Mouse (Mus musculus) cerebellum, adult 18-20 months (tissue): ENCODE measurements around the gene Snd1.
"Not testable (repeated sequence)": the region's sequence is repeated elsewhere in the genome, so short reads cannot be mapped to it uniquely, and the experiment has no call there.

Experiments used
- DNase-seq, 2 experiments: peaks; one replicate each; pipeline ENCODE4 v3.0.0; 2021

The Snd1 gene

GRCm38 (mm10) chr6:28486471-28486870 lies 11.5 kb downstream of the Snd1 start:
- DNase-seq: no peak

- DNase-seq: no peak
Measured at GRCm38 (mm10) chr6:28486905-28487304, 12.0 kb downstream of the Snd1 start.

GRCm38 (mm10) chr6:28488204-28488851 lies 13.4 kb downstream of the Snd1 start:
- no peak for DNase-seq

GRCm38 (mm10) chr6:28490612-28491011 lies 15.7 kb downstream of the Snd1 start:
- DNase-seq: no peak

- DNase-seq: no peak
Measured at GRCm38 (mm10) chr6:28491198-28491597, 16.3 kb downstream of the Snd1 start.

GRCm38 (mm10) chr6:28497837-28498236 lies 22.9 kb downstream of the Snd1 start:
- no peak for DNase-seq

- DNase-seq: no peak
Measured at GRCm38 (mm10) chr6:28502576-28502975, 27.6 kb downstream of the Snd1 start.

GRCm38 (mm10) chr6:28503148-28503547 lies 28.2 kb downstream of the Snd1 start:
- no peak for DNase-seq

- no peak for DNase-seq
Measured at GRCm38 (mm10) chr6:28504611-28505010, 29.7 kb downstream of the Snd1 start.

- no peak for DNase-seq
Measured at GRCm38 (mm10) chr6:28507759-28508158, 32.8 kb downstream of the Snd1 start.

GRCm38 (mm10) chr6:28514195-28514594 lies 39.3 kb downstream of the Snd1 start:
- no peak for DNase-seq

GRCm38 (mm10) chr6:28514830-28515350 lies 40.0 kb downstream of the Snd1 start:
- DNase-seq: no peak

- DNase-seq: no peak
Measured at GRCm38 (mm10) chr6:28516618-28517017, 41.7 kb downstream of the Snd1 start.

GRCm38 (mm10) chr6:28517050-28517449 lies 42.1 kb downstream of the Snd1 start:
- no peak for DNase-seq

- DNase-seq: no peak
Measured at GRCm38 (mm10) chr6:28519426-28519825, 44.5 kb downstream of the Snd1 start.

- not testable (repeated sequence) for DNase-seq
Measured at GRCm38 (mm10) chr6:28520787-28521186, 45.8 kb downstream of the Snd1 start.

- no peak for DNase-seq
Measured at GRCm38 (mm10) chr6:28521416-28521815, 46.5 kb downstream of the Snd1 start.

GRCm38 (mm10) chr6:28525589-28525988 lies 50.6 kb downstream of the Snd1 start:
- no peak for DNase-seq

GRCm38 (mm10) chr6:28527459-28527858 lies 52.5 kb downstream of the Snd1 start:
- DNase-seq: no peak

GRCm38 (mm10) chr6:28528208-28528607 lies 53.3 kb downstream of the Snd1 start:
- peak; percentile 49 to 54 for DNase-seq

GRCm38 (mm10) chr6:28536464-28536863 lies 61.5 kb downstream of the Snd1 start:
- DNase-seq: no peak

- DNase-seq: peak; percentile 95 to 97
Measured at GRCm38 (mm10) chr6:28537851-28538527, 63.0 kb downstream of the Snd1 start.

GRCm38 (mm10) chr6:28542298-28542701 lies 67.4 kb downstream of the Snd1 start:
- DNase-seq: peak; percentile 36

GRCm38 (mm10) chr6:28546943-28547342 lies 72.0 kb downstream of the Snd1 start:
- no peak for DNase-seq
